Mouse (Mus musculus) naive thymus-derived CD4-positive, alpha-beta T cell, adult 5 months (primary cell): Measurements from ENCODE around the gene Tspan33. TPM values are rescaled to one million over a fixed set of nuclear protein-coding genes. Genes with fewer than 3 reads are reported as not detected.

Experiments
- polyA plus RNA-seq: library from polyadenylated mRNA; unstranded; fragments of 100-300 nt; shearing (Covaris generic); gene quantifications from one replicate; pipeline ENCODE4 v1.2.1, GENCODE M21; 2017

Tspan33 gene
- polyA plus RNA-seq, result 0.15 TPM

GRCm38 (mm10) chr6:29693953-29694352 is at the start of gene Tspan33:
Tspan33 (plus strand) TSS chr6:29694222.

GRCm38 (mm10) chr6:29735336-29735688 is 41.3 kb downstream of the Tspan33 start, which contains the start of gene Smo:
Smo (plus strand) TSS chr6:29735503.

Other genes with a start within 250 kb of the Tspan33 start
- gene Atp6v1f, start 226.5 kb upstream of the Tspan33 start, polyA plus RNA-seq, result 277 TPM
- not detected for gene Atp6v1fnb, start 222.8 kb upstream of the Tspan33 start, polyA plus RNA-seq
- not detected for gene Kcp, start 186.3 kb upstream of the Tspan33 start, polyA plus RNA-seq
- 2.4 TPM for gene Irf5, start 167.6 kb upstream of the Tspan33 start, polyA plus RNA-seq
- 105 TPM for gene Tnpo3, start 84.3 kb upstream of the Tspan33 start, polyA plus RNA-seq
- gene Smo, start 41.3 kb downstream of the Tspan33 start, polyA plus RNA-seq, result 0.76 TPM
- 123 TPM for gene Ahcyl2, start 73.8 kb downstream of the Tspan33 start, polyA plus RNA-seq
- 0.09 TPM for gene Strip2, start 222.8 kb downstream of the Tspan33 start, polyA plus RNA-seq